Mouse (Mus musculus): ENCODE measurements around the gene Pgm1. TPM values are rescaled to one million over a fixed set of nuclear protein-coding genes. Genes with fewer than 3 reads are reported as not detected.

The Pgm1 gene
- total and polyA plus RNA-seq, 3 experiments: 54.0 to 97.9 (median 95.7) TPM

DNA sequence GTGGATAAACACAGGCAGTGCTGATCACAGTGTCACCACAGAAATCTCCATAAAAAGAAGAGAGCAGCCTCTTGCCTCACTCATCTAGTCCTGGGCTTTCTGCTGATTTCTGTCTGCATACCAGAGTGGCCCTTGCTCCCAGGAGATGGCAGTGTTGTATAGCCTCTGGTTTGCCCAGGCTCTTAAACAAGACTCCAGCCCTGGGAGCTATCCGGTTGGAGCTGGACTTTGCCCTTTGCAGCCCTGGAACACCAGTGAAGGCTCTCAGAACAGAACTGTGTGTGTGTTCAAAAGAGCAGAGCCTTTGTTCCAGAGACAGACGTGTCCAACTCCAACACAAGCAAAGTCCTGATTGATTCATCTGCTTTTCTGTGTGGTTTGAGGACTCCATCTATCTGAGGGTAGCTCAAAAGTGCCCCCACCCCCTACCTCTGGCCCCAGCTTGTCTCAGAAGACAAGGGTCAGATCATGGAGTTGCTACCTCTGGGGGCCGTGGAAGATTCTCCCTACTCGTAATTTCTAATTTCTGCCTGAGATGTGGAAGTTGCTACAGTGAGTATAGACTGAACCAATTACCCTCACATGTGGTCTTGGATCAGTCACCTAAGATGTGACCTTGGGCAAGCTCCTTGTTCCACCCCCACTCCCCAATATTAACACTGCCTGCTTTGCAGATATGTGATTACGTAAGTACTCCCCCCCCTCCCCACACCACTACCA lies 79.3 kb downstream of the Pgm1 start:
- no peak overlapping the region for H3K27ac ChIP-seq (ENCODE audit: insufficient read depth, low read depth)
- H3K4me2 ChIP-seq (ENCODE audit: insufficient read depth, low read depth, poor library complexity, severe bottlenecking): no peak overlapping the region
- in situ Hi-C loops (cut with MboI; ENCODE audit: low pct_ligation_motif_present, low pct_unique_long_range_greater_than_20kb, low sequenced_read_pairs) (no loop called here), dilution Hi-C loops (cut with MboI; ENCODE audit: extremely low pct_ligation_motif_present, extremely low pct_unique_long_range_greater_than_20kb, low sequenced_read_pairs) (no loop called here)
- H3K27me3 ChIP-seq (replicated peaks): no peaks in the 10 kb centered on the region
- no peak overlapping the region for H3K9ac ChIP-seq (ENCODE audit: insufficient read depth, low read depth)
- DNase-seq (ENCODE audit: extremely low read depth): peak; percentile 16
- no peaks in the 10 kb centered on the region for H3K79me2 ChIP-seq (replicated peaks; ENCODE audit: control insufficient read depth, extremely low read depth, insufficient read depth, poor library complexity, severe bottlenecking)
- H3K4me1 ChIP-seq (ENCODE audit: control insufficient read depth in 1 of 2, insufficient read depth in 2 of 2): no peaks in the 10 kb centered on the region; a peak in 1 of 4 replicates
- TF ChIP-seq RAD21 (IDR thresholded peaks at IDR 0.05; ENCODE audit: low read depth, low read length) (peak; percentile 76), CTCF (conservative IDR thresholded peaks at IDR 0.05 in 1 of 2, IDR thresholded peaks at IDR 0.05 in 1 of 2; ENCODE audit: low read depth in 2 of 2, low read length in 2 of 2) (peak in 1 of 2 experiments; percentile 74; a peak in 2 of 4 replicates), MAX (IDR thresholded peaks at IDR 0.05; ENCODE audit: low read length) (no peak), SMC3 (IDR thresholded peaks at IDR 0.05; ENCODE audit: low read depth, low read length) (peak; percentile 65), BHLHE40 (IDR thresholded peaks at IDR 0.05; ENCODE audit: low read depth, low read length) (no peak)
- H3K36me3 ChIP-seq (replicated peaks in 1 of 2; ENCODE audit: control insufficient read depth in 1 of 2, insufficient read depth in 1 of 2, low read length in 1 of 2): no peaks in the 10 kb centered on the region
- no peak overlapping the region for H3K4me3 ChIP-seq (replicated peaks in 1 of 3; ENCODE audit: low read depth in 2 of 3, low read length in 2 of 3, poor library complexity in 1 of 3)
- H3K9me3 ChIP-seq (replicated peaks; ENCODE audit: low read length): no peaks in the 10 kb centered on the region

DNA sequence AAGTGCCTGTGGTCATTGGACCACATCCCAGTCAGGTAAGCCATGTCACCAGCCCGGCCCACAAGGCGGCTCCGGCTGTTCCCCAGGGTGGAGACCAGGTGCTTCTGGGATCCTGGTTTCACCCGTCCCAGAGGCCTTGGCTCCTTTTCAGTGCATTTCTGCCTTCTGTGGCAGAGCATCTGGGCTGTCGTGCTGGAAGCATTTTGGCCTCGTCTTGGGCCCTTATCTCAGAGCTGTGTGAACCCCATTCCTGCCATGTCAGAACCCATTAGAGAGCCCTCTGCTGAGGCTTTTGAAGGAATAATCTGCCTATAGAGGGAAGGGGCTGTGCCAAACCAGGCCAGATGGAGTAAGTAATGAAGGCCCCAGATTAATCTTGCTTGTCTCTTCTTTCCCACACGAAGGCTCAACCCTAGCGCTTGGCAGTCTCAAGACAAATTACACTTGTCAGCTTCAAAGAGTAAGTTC lies 80.0 kb downstream of the Pgm1 start:
- no peaks in the 10 kb centered on the region for H3K36me3 ChIP-seq (replicated peaks in 1 of 2; ENCODE audit: control insufficient read depth in 1 of 2, insufficient read depth in 1 of 2, low read length in 1 of 2)
- no peak for DNase-seq (ENCODE audit: extremely low read depth)
- no peaks in the 10 kb centered on the region for H3K27me3 ChIP-seq (replicated peaks)
- no peaks in the 10 kb centered on the region for H3K79me2 ChIP-seq (replicated peaks; ENCODE audit: control insufficient read depth, extremely low read depth, insufficient read depth, poor library complexity, severe bottlenecking)
- H3K4me1 ChIP-seq (ENCODE audit: control insufficient read depth in 1 of 2, insufficient read depth in 2 of 2): no peaks in the 10 kb centered on the region; a peak in 1 of 4 replicates
- dilution Hi-C loops (cut with MboI; ENCODE audit: extremely low pct_ligation_motif_present, extremely low pct_unique_long_range_greater_than_20kb, low sequenced_read_pairs) (no loop called here), in situ Hi-C loops (cut with MboI; ENCODE audit: low pct_ligation_motif_present, low pct_unique_long_range_greater_than_20kb, low sequenced_read_pairs) (no loop called here)
- H3K9ac ChIP-seq (ENCODE audit: insufficient read depth, low read depth): no peak overlapping the region
- no peaks in the 10 kb centered on the region for H3K9me3 ChIP-seq (replicated peaks; ENCODE audit: low read length)
- H3K27ac ChIP-seq (ENCODE audit: insufficient read depth, low read depth): no peak overlapping the region
- H3K4me3 ChIP-seq (replicated peaks in 1 of 3; ENCODE audit: low read depth in 2 of 3, low read length in 2 of 3, poor library complexity in 1 of 3): no peak overlapping the region
- no peak overlapping the region for H3K4me2 ChIP-seq (ENCODE audit: insufficient read depth, low read depth, poor library complexity, severe bottlenecking)
- TF ChIP-seq ETS1 (conservative IDR thresholded peaks at IDR 0.05; ENCODE audit: low read depth, low read length): no peak

DNA sequence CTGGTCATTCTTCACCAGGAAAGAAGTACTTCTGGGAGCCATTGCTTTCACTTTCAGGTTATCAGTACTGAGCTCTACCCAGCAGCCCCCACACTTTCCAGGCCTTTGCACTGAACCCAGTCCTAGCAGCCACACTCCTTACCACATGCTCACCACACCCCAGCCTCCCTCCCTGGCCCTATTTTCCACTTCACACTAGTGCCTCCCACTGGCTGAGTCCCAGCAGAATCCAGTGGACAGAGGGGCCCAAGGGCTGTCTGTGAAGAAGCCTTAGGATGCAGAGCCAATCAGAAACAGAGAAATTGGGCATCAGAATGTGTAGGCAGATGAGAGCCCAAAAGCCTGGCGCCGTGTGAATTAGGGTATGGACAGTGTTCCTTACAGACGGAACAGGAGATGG lies 81.7 kb downstream of the Pgm1 start:
- no peak overlapping the region for H3K4me3 ChIP-seq (replicated peaks in 1 of 3; ENCODE audit: low read depth in 2 of 3, low read length in 2 of 3, poor library complexity in 1 of 3)
- H3K9ac ChIP-seq (ENCODE audit: insufficient read depth, low read depth): no peak overlapping the region
- no peak overlapping the region for H3K4me2 ChIP-seq (ENCODE audit: insufficient read depth, low read depth, poor library complexity, severe bottlenecking)
- DNase-seq (ENCODE audit: extremely low read depth): peak; percentile 4
- H3K27me3 ChIP-seq (replicated peaks): no peaks in the 10 kb centered on the region
- dilution Hi-C loops (cut with MboI; ENCODE audit: extremely low pct_ligation_motif_present, extremely low pct_unique_long_range_greater_than_20kb, low sequenced_read_pairs): no loop called here
- no peaks in the 10 kb centered on the region for H3K9me3 ChIP-seq (replicated peaks; ENCODE audit: low read length)
- TF ChIP-seq MYC (IDR thresholded peaks at IDR 0.05; ENCODE audit: low read depth, low read length) (no peak), E2F4 (IDR thresholded peaks at IDR 0.05; ENCODE audit: insufficient replicate concordance, low read depth, low read length) (no peak), ZNF384 (IDR thresholded peaks at IDR 0.05; ENCODE audit: low read depth, low read length) (no peak), CHD2 (IDR thresholded peaks at IDR 0.05; ENCODE audit: low read length) (no peak)
- H3K36me3 ChIP-seq (replicated peaks in 1 of 2; ENCODE audit: control insufficient read depth in 1 of 2, insufficient read depth in 1 of 2, low read length in 1 of 2): no peaks in the 10 kb centered on the region
- H3K79me2 ChIP-seq (replicated peaks; ENCODE audit: control insufficient read depth, extremely low read depth, insufficient read depth, poor library complexity, severe bottlenecking): no peaks in the 10 kb centered on the region
- no peaks in the 10 kb centered on the region; a peak in 1 of 4 replicates for H3K4me1 ChIP-seq (ENCODE audit: control insufficient read depth in 1 of 2, insufficient read depth in 2 of 2)
- in situ Hi-C loops (cut with MboI; ENCODE audit: low pct_ligation_motif_present, low pct_unique_long_range_greater_than_20kb, low sequenced_read_pairs): no loop called here
- no peak overlapping the region for H3K27ac ChIP-seq (ENCODE audit: insufficient read depth, low read depth)
